Mouse (Mus musculus): ENCODE results near the gene Rom1.

Gene Rom1

DNA sequence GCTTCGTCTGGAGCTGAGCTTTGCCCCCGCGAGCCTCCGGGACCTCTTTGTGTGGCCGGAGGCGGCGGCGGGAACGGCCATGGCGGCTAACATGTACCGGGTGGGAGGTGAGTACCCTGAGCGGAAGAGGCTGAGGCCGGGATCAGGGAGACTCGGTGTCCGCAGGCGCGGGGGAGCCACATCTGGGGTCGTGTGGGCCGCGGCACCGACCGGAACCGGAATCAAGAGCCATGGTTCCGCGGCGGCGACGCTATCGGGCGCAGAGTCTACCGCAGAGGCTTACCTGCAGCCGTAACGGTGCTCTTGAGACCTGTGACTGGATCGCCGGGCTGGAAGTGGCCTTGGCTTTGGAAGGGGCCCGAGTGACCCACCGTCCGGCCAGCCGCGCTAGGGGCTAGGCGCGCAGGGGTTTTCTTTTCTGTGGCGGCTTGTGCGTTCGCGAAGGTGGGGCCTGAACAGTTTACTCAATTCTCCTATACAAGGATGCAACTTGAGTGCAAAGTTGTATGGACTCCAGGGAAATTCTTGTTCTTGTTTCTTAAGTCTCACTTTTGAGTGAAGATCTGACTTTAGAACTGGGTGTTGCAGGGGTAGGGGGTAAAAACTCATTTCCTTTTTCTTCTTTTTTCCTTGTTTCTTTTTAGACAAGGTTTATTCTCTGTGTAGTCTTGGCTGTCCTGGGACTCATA, 13.3 kb upstream of the Rom1 start:
- no peak for DNase-seq (ENCODE audit: low spot score)

GRCm38 (mm10) chr19:8941515-8942217, 12.5 kb upstream of the Rom1 start, which contains the start of gene Mta2:
Gene Mta2 (plus strand): TSS chr19:8941875.
- DNase-seq (ENCODE audit: low spot score), result peak; percentile 95

- no peak for DNase-seq (ENCODE audit: low spot score)
These were observed 12.0 kb upstream of the Rom1 start for GRCm38 (mm10) chr19:8941136-8941514.

- no peak for DNase-seq (ENCODE audit: low spot score)
These were observed 11.5 kb upstream of the Rom1 start for GRCm38 (mm10) chr19:8940526-8941133.

DNA sequence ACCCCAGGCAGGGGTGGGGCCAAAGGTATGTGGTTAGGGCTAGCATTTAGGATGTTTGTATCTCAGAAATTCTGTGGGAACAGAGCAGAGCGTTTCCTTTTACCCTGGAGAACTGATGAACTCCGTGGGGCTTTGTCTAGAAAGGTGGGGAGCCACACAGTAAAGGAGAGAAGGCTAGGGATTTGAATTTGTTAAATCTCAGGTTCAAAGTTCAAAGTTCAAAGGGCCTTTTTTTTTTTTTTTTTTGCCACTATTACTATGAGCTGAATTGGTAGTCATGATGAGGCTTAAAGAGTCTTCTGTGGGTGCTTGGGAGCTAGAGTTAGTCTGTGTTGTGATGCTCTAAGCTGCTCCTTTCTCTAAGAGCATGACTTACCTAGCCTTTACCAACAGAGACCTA, 7.6 kb upstream of the Rom1 start:
- no peak for DNase-seq (ENCODE audit: low spot score)

DNA sequence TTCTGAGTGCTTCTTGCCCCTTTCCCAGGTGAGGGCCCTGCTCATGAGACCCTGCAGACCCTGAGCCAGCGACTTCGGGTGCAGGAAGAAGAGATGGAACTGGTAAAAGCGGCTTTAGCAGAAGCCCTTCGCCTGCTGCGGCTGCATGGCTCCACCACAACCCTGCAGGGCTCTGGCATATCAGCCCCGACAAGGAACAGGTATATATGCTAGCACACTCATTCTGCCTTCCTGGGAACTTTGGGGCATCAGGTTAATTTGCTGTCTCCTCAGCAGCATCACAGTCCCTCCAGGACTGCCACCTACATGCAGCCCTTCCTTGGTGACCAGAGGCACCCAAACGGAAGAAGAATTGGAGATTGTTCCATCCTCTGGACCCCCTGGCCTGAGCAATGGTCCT, 1.6 kb upstream of the Rom1 start:
- no peak for DNase-seq (ENCODE audit: low spot score)

- DNase-seq (ENCODE audit: low spot score), result no peak
These were observed 961 bp upstream of the Rom1 start for GRCm38 (mm10) chr19:8930117-8930516.

- no peak for DNase-seq (ENCODE audit: low spot score)
These were observed 400 bp downstream of the Rom1 start for GRCm38 (mm10) chr19:8928689-8929223.

- DNase-seq (ENCODE audit: low spot score), result no peak
These were observed 1.1 kb downstream of the Rom1 start for GRCm38 (mm10) chr19:8927891-8928525.

GRCm38 (mm10) chr19:8926766-8927165, 2.4 kb downstream of the Rom1 start:
- DNase-seq (ENCODE audit: low spot score), result no peak

DNA sequence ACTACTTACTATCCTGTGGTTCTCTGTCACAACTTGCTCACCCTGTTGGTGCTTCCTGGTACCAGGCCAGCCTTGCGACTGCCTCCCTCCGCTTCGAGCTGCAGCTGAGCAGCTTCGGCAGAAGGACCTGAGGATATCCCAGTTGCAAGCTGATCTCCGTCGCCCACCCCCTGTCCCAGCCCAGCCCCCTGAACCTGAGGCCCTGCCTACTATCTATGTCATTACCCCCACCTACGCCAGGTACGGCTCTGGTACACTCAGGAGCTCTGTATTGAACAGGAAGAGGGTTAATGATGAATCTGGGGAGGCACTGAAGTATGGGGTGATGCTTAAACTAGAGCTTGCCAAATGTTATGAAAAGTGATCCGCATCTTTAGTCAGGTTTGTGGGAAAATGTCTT, 7.4 kb downstream of the Rom1 start:
- no peak for DNase-seq (ENCODE audit: low spot score)

DNA sequence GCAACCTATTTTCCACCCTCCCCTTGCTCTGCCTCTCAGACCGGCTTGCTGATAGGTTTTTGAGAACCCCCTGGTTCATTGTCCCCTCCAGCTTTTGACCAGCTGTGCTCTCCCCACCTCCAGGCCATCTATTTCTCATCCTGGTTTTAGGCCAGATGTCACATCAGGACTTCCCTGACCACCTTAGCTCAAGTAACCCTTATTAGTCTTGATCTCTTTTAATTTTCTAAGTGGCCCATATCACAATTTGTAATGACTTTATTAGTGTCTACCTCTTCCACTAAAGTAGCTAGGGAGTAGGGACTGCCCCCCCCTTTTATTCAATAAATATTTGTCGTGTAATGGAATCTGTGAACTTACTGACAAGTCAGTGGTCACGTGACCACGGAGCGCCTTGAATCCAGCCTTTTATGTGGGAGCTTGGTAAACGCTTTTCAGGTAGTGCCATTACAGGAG, 8.3 kb downstream of the Rom1 start:
- DNase-seq (ENCODE audit: low spot score), result no peak

- peak; percentile 92 for DNase-seq (ENCODE audit: low spot score)
These were observed 9.0 kb downstream of the Rom1 start, which contains the start of gene B3gat3 for GRCm38 (mm10) chr19:8920073-8920736. Gene B3gat3 (plus strand): TSS chr19:8920374.

GRCm38 (mm10) chr19:8919684-8920072, 9.5 kb downstream of the Rom1 start:
- no peak for DNase-seq (ENCODE audit: low spot score)

GRCm38 (mm10) chr19:8919000-8919399, 10.2 kb downstream of the Rom1 start:
- DNase-seq (ENCODE audit: low spot score), result no peak

DNA sequence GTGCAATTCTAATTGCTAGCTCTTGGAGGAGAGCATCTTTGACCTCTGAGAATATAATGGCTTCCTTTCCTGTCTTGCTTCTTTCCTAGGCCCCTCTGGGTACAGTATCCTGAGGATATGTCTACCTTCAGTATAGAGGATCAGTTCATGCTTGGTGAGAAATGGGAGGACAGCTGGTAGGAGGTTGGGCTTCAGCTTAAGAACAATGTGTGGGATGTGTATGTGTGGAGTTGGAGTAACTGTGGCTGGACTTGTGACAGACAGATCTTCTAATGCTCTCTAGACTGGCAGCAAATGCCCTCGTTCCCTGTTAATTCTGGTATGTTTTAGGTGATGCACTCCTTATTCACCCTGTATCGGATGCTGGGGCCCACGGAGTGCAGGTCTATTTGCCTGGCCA, 14.9 kb downstream of the Rom1 start:
- no peak for DNase-seq (ENCODE audit: low spot score)

DNA sequence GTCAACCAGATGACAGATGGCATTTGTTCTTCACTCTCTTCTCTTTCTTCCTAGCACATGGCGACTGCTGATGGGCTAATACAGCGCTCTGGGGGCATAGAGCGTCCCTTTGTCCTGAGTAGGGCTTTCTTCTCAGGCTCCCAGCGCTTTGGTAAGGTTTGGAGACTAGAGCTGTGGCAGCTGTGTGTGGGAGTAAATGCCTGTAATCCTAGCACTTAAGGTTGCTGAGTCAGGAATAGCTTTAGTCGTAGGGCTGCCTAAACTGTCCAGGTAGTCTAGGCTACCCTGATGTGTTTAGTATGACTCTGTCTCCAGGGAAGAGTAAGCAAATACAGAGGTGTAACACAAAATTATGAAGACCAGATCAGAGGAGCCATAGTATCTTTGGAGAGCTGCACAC, 17.3 kb downstream of the Rom1 start:
- no peak for DNase-seq (ENCODE audit: low spot score)

- DNase-seq (ENCODE audit: low spot score), result no peak
These were observed 20.6 kb downstream of the Rom1 start for GRCm38 (mm10) chr19:8908531-8908930.

- no peak for DNase-seq (ENCODE audit: low spot score)
These were observed 25.7 kb downstream of the Rom1 start for GRCm38 (mm10) chr19:8903412-8903811.

GRCm38 (mm10) chr19:8899079-8899478, 30.1 kb downstream of the Rom1 start:
- DNase-seq (ENCODE audit: low spot score), result no peak

- no peak for DNase-seq (ENCODE audit: low spot score)
These were observed 30.6 kb downstream of the Rom1 start for GRCm38 (mm10) chr19:8898576-8898975.

Measured in urinary bladder, postnatal 25 days (tissue).